Mouse (Mus musculus): Measurements from ENCODE around the gene Fam160a1. TPM values are rescaled to one million over a fixed set of nuclear protein-coding genes. Genes with fewer than 3 reads are reported as not detected.

Fam160a1 gene
- polyA plus RNA-seq, 1 experiment = 3.6 TPM

GRCm38 (mm10) chr3:85667683-85668082 is 149.4 kb downstream of the Fam160a1 start:
- TF ChIP-seq CTCF (IDR thresholded peaks at IDR 0.05; ENCODE audit: low read depth, low read length) (no peak), EP300 (IDR thresholded peaks at IDR 0.05; ENCODE audit: insufficient read depth, low read depth, low read length) (no peak), POLR2A (IDR thresholded peaks at IDR 0.05; ENCODE audit: insufficient read depth, low read length) (no peak)
- no peaks in the 10 kb centered on the region for H3K9me3 ChIP-seq (replicated peaks; ENCODE audit: control insufficient read depth, insufficient read depth, low read length, poor library complexity, severe bottlenecking)
- H3K36me3 ChIP-seq (ENCODE audit: control insufficient read depth, insufficient read depth, low read length, poor library complexity, severe bottlenecking) = no peaks in the 10 kb centered on the region

GRCm38 (mm10) chr3:85666736-85667135 is 150.4 kb downstream of the Fam160a1 start:
- Histone ChIP-seq H3K4me1 (ENCODE audit: control insufficient read depth, insufficient read depth, low read length) (no peaks in the 10 kb centered on the region), H3K27me3 (ENCODE audit: control insufficient read depth, insufficient read depth, low read length, poor library complexity, severe bottlenecking) (no peaks in the 10 kb centered on the region), H3K36me3 (ENCODE audit: control insufficient read depth, insufficient read depth, low read length, poor library complexity, severe bottlenecking) (no peaks in the 10 kb centered on the region), H3K4me3 (ENCODE audit: low read depth, low read length) (no peak overlapping the region), H3K27ac (ENCODE audit: insufficient read depth, low read length) (no peak overlapping the region), H3K9ac (ENCODE audit: low read depth, poor library complexity, severe bottlenecking) (no peak overlapping the region), H3K9me3 (replicated peaks; ENCODE audit: control insufficient read depth, insufficient read depth, low read length, poor library complexity, severe bottlenecking) (no peaks in the 10 kb centered on the region)
- TF ChIP-seq CTCF (IDR thresholded peaks at IDR 0.05; ENCODE audit: low read depth, low read length) (no peak), EP300 (IDR thresholded peaks at IDR 0.05; ENCODE audit: insufficient read depth, low read depth, low read length) (no peak), POLR2A (IDR thresholded peaks at IDR 0.05; ENCODE audit: insufficient read depth, low read length) (no peak)

More at GRCm38 (mm10) chr3:85667683-85668082, 149.4 kb downstream of the Fam160a1 start:
- Histone ChIP-seq H3K9ac (ENCODE audit: low read depth, poor library complexity, severe bottlenecking) (no peak overlapping the region), H3K27me3 (ENCODE audit: control insufficient read depth, insufficient read depth, low read length, poor library complexity, severe bottlenecking) (no peaks in the 10 kb centered on the region), H3K27ac (ENCODE audit: insufficient read depth, low read length) (no peak overlapping the region), H3K4me3 (ENCODE audit: low read depth, low read length) (no peak overlapping the region), H3K4me1 (ENCODE audit: control insufficient read depth, insufficient read depth, low read length) (no peaks in the 10 kb centered on the region)

GRCm38 (mm10) chr3:85666166-85666565 is 150.9 kb downstream of the Fam160a1 start:
- no peak overlapping the region for H3K4me3 ChIP-seq (ENCODE audit: low read depth, low read length)
- TF ChIP-seq EP300 (IDR thresholded peaks at IDR 0.05; ENCODE audit: insufficient read depth, low read depth, low read length) (no peak), CTCF (IDR thresholded peaks at IDR 0.05; ENCODE audit: low read depth, low read length) (no peak), POLR2A (IDR thresholded peaks at IDR 0.05; ENCODE audit: insufficient read depth, low read length) (no peak)
- H3K4me1 ChIP-seq (ENCODE audit: control insufficient read depth, insufficient read depth, low read length) = no peaks in the 10 kb centered on the region

GRCm38 (mm10) chr3:85664591-85665171 is 152.4 kb downstream of the Fam160a1 start:
- TF ChIP-seq CTCF (IDR thresholded peaks at IDR 0.05; ENCODE audit: low read depth, low read length) (no peak), EP300 (IDR thresholded peaks at IDR 0.05; ENCODE audit: insufficient read depth, low read depth, low read length) (no peak), POLR2A (IDR thresholded peaks at IDR 0.05; ENCODE audit: insufficient read depth, low read length) (no peak)
- H3K9me3 ChIP-seq (replicated peaks; ENCODE audit: control insufficient read depth, insufficient read depth, low read length, poor library complexity, severe bottlenecking) = no peaks in the 10 kb centered on the region
- no peak overlapping the region for H3K27ac ChIP-seq (ENCODE audit: insufficient read depth, low read length)
- no peaks in the 10 kb centered on the region for H3K27me3 ChIP-seq (ENCODE audit: control insufficient read depth, insufficient read depth, low read length, poor library complexity, severe bottlenecking)
- H3K36me3 ChIP-seq (ENCODE audit: control insufficient read depth, insufficient read depth, low read length, poor library complexity, severe bottlenecking) = no peaks in the 10 kb centered on the region
- H3K4me1 ChIP-seq (ENCODE audit: control insufficient read depth, insufficient read depth, low read length) = no peaks in the 10 kb centered on the region
- no peak overlapping the region for H3K4me3 ChIP-seq (ENCODE audit: low read depth, low read length)
- no peak overlapping the region for H3K9ac ChIP-seq (ENCODE audit: low read depth, poor library complexity, severe bottlenecking)

More at GRCm38 (mm10) chr3:85666166-85666565, 150.9 kb downstream of the Fam160a1 start:
- H3K36me3 ChIP-seq (ENCODE audit: control insufficient read depth, insufficient read depth, low read length, poor library complexity, severe bottlenecking) = no peaks in the 10 kb centered on the region
- H3K27me3 ChIP-seq (ENCODE audit: control insufficient read depth, insufficient read depth, low read length, poor library complexity, severe bottlenecking) = no peaks in the 10 kb centered on the region
- no peaks in the 10 kb centered on the region for H3K9me3 ChIP-seq (replicated peaks; ENCODE audit: control insufficient read depth, insufficient read depth, low read length, poor library complexity, severe bottlenecking)
- no peak overlapping the region for H3K27ac ChIP-seq (ENCODE audit: insufficient read depth, low read length)
- H3K9ac ChIP-seq (ENCODE audit: low read depth, poor library complexity, severe bottlenecking) = no peak overlapping the region

- Histone ChIP-seq H3K9ac (ENCODE audit: low read depth, poor library complexity, severe bottlenecking) (no peak overlapping the region), H3K27me3 (ENCODE audit: control insufficient read depth, insufficient read depth, low read length, poor library complexity, severe bottlenecking) (no peaks in the 10 kb centered on the region), H3K4me1 (ENCODE audit: control insufficient read depth, insufficient read depth, low read length) (no peaks in the 10 kb centered on the region), H3K36me3 (ENCODE audit: control insufficient read depth, insufficient read depth, low read length, poor library complexity, severe bottlenecking) (no peaks in the 10 kb centered on the region), H3K9me3 (replicated peaks; ENCODE audit: control insufficient read depth, insufficient read depth, low read length, poor library complexity, severe bottlenecking) (no peaks in the 10 kb centered on the region), H3K4me3 (ENCODE audit: low read depth, low read length) (no peak overlapping the region), H3K27ac (ENCODE audit: insufficient read depth, low read length) (no peak overlapping the region)
- TF ChIP-seq POLR2A (IDR thresholded peaks at IDR 0.05; ENCODE audit: insufficient read depth, low read length) (no peak), EP300 (IDR thresholded peaks at IDR 0.05; ENCODE audit: insufficient read depth, low read depth, low read length) (no peak), CTCF (IDR thresholded peaks at IDR 0.05; ENCODE audit: low read depth, low read length) (no peak)
Observed at GRCm38 (mm10) chr3:85663826-85664225, 153.3 kb downstream of the Fam160a1 start.

GRCm38 (mm10) chr3:85661926-85662813 is 154.9 kb downstream of the Fam160a1 start:
- no peaks in the 10 kb centered on the region for H3K9me3 ChIP-seq (replicated peaks; ENCODE audit: control insufficient read depth, insufficient read depth, low read length, poor library complexity, severe bottlenecking)
- H3K4me1 ChIP-seq (ENCODE audit: control insufficient read depth, insufficient read depth, low read length) = no peaks in the 10 kb centered on the region
- H3K36me3 ChIP-seq (ENCODE audit: control insufficient read depth, insufficient read depth, low read length, poor library complexity, severe bottlenecking) = no peaks in the 10 kb centered on the region
- TF ChIP-seq POLR2A (IDR thresholded peaks at IDR 0.05; ENCODE audit: insufficient read depth, low read length) (no peak), EP300 (IDR thresholded peaks at IDR 0.05; ENCODE audit: insufficient read depth, low read depth, low read length) (no peak), CTCF (IDR thresholded peaks at IDR 0.05; ENCODE audit: low read depth, low read length) (no peak)
- no peak overlapping the region for H3K27ac ChIP-seq (ENCODE audit: insufficient read depth, low read length)
- H3K27me3 ChIP-seq (ENCODE audit: control insufficient read depth, insufficient read depth, low read length, poor library complexity, severe bottlenecking) = no peaks in the 10 kb centered on the region
- H3K4me3 ChIP-seq (ENCODE audit: low read depth, low read length) = no peak overlapping the region
- H3K9ac ChIP-seq (ENCODE audit: low read depth, poor library complexity, severe bottlenecking) = no peak overlapping the region
